ENCODE assay signal across 9 mouse cellular contexts in the genomic region with DNA sequence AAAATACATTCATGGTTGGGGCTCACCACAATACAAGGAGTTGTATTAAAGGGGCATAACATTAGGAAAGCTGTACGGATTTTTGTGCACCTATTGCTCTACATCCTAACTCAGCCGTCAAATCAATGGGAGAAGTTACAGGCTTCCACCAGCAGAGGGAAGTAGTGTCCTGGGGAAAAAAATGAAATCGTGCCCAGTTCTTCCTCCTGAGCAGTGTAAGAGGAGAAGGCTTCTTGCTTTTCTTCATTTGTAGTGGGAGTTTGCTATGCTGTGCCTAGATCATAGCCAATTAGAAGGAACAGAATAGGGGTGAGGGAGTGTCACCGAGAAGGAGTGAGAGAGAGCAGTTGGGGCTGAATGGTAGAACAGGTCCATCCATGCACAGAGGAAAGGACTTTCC.
DNase-seq lines count a peak whose midpoint lies in the region; ATAC-seq lines count a peak whose summit lies in the region.
"Had no signal": no experiment of that assay in that cellular context is flagged by ENCODE, and none has a peak within 500 bp of the region (broad histone marks: within the 10 kb centered on the region; RNA-seq: fewer than 3 reads in every experiment).

No protein-coding gene starts in this region.

- peaks cover 4% of the 10 kb centered on the region; the same call in 1 of the 2 replicates for H3K4me1 ChIP-seq in forebrain, embryonic 12.5 days
- H3K4me1 ChIP-seq in liver, embryonic 13.5 days (replicated peaks), result no peaks in the 10 kb centered on the region
- H3K4me1 ChIP-seq in neural tube, embryonic 15.5 days, result no peaks in the 10 kb centered on the region
- H3K4me1 ChIP-seq: liver, embryonic 15.5 days had no signal

- H3K27me3 ChIP-seq in forebrain, embryonic 12.5 days, result no peaks in the 10 kb centered on the region
- no peaks in the 10 kb centered on the region for H3K27me3 ChIP-seq in liver, embryonic 13.5 days
- H3K27me3 ChIP-seq in neural tube, embryonic 15.5 days (replicated peaks), result no peaks in the 10 kb centered on the region
- H3K27me3 ChIP-seq: liver, embryonic 15.5 days had no signal

- ATAC-seq in forebrain, embryonic 12.5 days (ENCODE audit: low FRiP score), result peak; percentile 76
- 0 out of 2 replicates have a peak, but pooled peaks have one; percentile 34 for ATAC-seq in liver, embryonic 13.5 days (ENCODE audit: low read depth)
- peak; percentile 84 for ATAC-seq in neural tube, embryonic 15.5 days (ENCODE audit: low FRiP score)
- ATAC-seq in activated CD4-positive, CD25-positive, alpha-beta regulatory T cell, adult 4 months, result no peak

- H3K9ac ChIP-seq in forebrain, embryonic 12.5 days, result no peak overlapping the region
- no peak overlapping the region for H3K9ac ChIP-seq in liver, embryonic 13.5 days
- no peak overlapping the region for H3K9ac ChIP-seq in neural tube, embryonic 15.5 days (replicated peaks)
- H3K9ac ChIP-seq: liver, embryonic 15.5 days had no signal

- no peaks in the 10 kb centered on the region for H3K9me3 ChIP-seq in forebrain, embryonic 12.5 days
- no peaks in the 10 kb centered on the region for H3K9me3 ChIP-seq in liver, embryonic 13.5 days (replicated peaks)
- no peaks in the 10 kb centered on the region for H3K9me3 ChIP-seq in neural tube, embryonic 15.5 days (replicated peaks)
- H3K9me3 ChIP-seq: liver, embryonic 15.5 days had no signal

- peak; percentile 55 for DNase-seq in MEL-GATA-1-ER (ENCODE audit: extremely low read depth, low read depth)
- peak; percentile 34 for DNase-seq in c-Kit-positive CD71-positive TER-119-negative erythroid progenitor cells, embryonic 14.5 days (ENCODE audit: low read depth)
- DNase-seq in heart, postnatal 36 days, result peak; percentile 55 to 65
- peak; percentile 53 to 60 for DNase-seq in kidney, postnatal 4 days
- peak; percentile 13 for DNase-seq in liver, embryonic 13.5 days

- H3K27ac ChIP-seq in forebrain, embryonic 12.5 days, result no peak overlapping the region
- no peak overlapping the region for H3K27ac ChIP-seq in liver, embryonic 13.5 days
- H3K27ac ChIP-seq in neural tube, embryonic 15.5 days (replicated peaks), result no peak overlapping the region
- H3K27ac ChIP-seq: liver, embryonic 15.5 days had no signal

- WGBS in forebrain, embryonic 12.5 days, result 15% methylated on average over 4 of the region's 4 CpGs
- WGBS in liver, embryonic 13.5 days (ENCODE audit: insufficient replicate concordance), result 23% methylated on average over 4 of the region's 4 CpGs
- WGBS in neural tube, embryonic 15.5 days, result 18% methylated on average over 4 of the region's 4 CpGs

- H3K36me3 ChIP-seq in forebrain, embryonic 12.5 days (replicated peaks), result no peaks in the 10 kb centered on the region
- no peaks in the 10 kb centered on the region for H3K36me3 ChIP-seq in liver, embryonic 13.5 days
- no peaks in the 10 kb centered on the region for H3K36me3 ChIP-seq in neural tube, embryonic 15.5 days
- H3K36me3 ChIP-seq: liver, embryonic 15.5 days had no signal

- H3K4me3 ChIP-seq in forebrain, embryonic 12.5 days (replicated peaks), result no peak overlapping the region
- no peak overlapping the region for H3K4me3 ChIP-seq in liver, embryonic 13.5 days (replicated peaks)
- no peak overlapping the region for H3K4me3 ChIP-seq in neural tube, embryonic 15.5 days (replicated peaks)
- H3K4me3 ChIP-seq: liver, embryonic 15.5 days had no signal

- no peak overlapping the region for H3K4me2 ChIP-seq in forebrain, embryonic 12.5 days
- H3K4me2 ChIP-seq in liver, embryonic 13.5 days, result no peak overlapping the region
- H3K4me2 ChIP-seq in neural tube, embryonic 15.5 days, result no peak overlapping the region
- H3K4me2 ChIP-seq: liver, embryonic 15.5 days had no signal

- intact Hi-C loops in heart, postnatal 36 days (cut with DNase I), result loop anchor here (1.0 to 10.0 kb wide), 5 partner anchors 152 to 1075 kb away; no protein-coding TSS in a partner anchor
